Mouse (Mus musculus) heart, postnatal 0 days (tissue): ENCODE measurements around the gene Wfdc5.

Source experiments
- CTCF ChIP-seq: IDR thresholded peaks from 2 replicates; pipeline ENCODE4 v1.5.1; 2016; ENCODE audit warnings: antibody characterized with exemption, control low read depth, low read depth
- EP300 ChIP-seq: IDR thresholded peaks from 2 replicates; pipeline ENCODE4 v1.6.1; 2016; ENCODE audit warnings: antibody characterized with exemption, low read depth

- TF ChIP-seq CTCF (no peak), EP300 (no peak)
Measured at GRCm38 (mm10) chr2:164228361-164229070, 46.0 kb upstream of the Wfdc5 start.
